Mouse (Mus musculus) cerebellum, postnatal 4 days (tissue): ENCODE measurements around the gene Lbhd1.
A peak's percentile ranks its signal among the peaks of the same experiment; 100 is the strongest.
"Not testable (repeated sequence)": the region's sequence is repeated elsewhere in the genome, so short reads cannot be mapped to it uniquely, and the experiment has no call there.

Source experiments
- DNase-seq, 2 experiments: peaks; one replicate each; pipeline ENCODE4 v3.0.0; 2022; ENCODE audit warnings: low spot score in 2 of 2, mixed read lengths in 1 of 2

The Lbhd1 gene

DNA sequence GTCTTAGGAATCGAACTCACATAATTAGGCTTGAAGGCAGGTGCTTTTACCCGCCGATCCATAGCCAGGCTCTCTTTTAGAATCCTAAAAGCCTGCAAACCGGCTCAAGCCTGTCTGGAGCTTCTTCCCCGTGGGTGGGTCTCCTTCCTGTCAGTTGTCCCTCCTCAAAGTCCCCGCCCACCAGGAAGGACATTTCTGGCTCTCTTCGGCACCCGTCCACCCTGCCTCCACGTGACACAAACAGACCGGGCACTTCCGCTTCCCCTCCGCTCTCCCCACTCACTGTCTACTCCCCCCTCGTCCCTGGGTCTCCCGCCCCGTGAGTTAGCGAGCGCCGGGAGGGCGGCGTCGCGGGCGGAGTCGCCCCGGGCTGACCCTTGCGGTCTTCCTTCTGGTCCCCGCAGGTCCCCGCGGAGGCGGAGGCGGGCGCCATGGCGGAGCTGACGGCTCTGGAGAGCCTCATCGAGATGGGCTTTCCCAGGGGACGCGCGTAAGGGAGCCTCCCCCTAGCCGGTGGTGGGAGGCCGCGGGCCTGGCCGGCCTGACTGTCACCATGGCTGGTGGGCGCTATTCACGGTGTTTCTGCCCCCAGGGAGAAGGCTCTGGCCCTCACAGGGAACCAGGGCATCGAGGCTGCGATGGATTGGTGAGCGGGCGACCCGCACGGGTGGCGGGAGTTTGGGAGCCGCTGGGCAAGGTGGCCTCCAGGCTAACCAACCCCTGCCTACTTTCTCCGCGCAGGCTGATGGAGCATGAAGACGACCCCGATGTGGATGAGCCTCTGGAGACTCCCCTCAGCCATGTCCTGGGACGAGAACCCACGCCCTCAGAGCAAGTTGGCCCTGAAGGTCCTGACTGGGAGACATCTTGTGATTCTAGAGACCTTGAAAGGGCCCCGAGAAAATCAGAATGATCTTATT lies 12.0 kb upstream of the Lbhd1 start, which contains the start of gene Ubxn1:
Gene Ubxn1, plus strand, starts transcription at position 230 of the 920 bp plus-strand sequence.
- DNase-seq: peak; percentile 91 to 93

DNA sequence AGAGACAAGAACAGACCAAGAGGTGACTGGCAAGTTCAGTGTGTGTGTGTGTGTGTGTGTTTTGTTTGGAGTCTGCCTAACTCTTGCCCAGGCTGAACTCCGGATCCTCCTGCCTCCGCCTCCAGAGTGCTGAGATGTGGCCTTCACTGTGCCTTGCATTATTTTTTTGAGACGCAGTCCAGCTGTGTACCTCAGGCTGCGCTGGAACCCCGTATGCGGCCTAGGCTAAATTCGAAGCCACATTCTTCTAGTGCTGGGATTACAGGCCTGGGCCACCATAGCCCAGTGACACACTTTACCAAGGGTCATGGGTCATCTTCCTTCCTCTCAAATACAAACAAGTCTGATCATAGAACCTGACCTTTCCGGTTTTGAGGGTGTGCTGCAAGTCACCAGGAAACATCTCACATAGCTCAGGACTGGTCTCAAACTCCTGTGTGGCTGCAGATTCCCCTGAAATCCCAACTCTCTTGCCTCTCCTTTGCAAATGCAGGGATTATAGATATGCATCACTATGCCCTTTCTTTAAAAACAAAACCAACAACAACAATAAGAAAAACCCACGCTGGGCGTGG lies 11.2 kb upstream of the Lbhd1 start:
- DNase-seq: no peak

DNA sequence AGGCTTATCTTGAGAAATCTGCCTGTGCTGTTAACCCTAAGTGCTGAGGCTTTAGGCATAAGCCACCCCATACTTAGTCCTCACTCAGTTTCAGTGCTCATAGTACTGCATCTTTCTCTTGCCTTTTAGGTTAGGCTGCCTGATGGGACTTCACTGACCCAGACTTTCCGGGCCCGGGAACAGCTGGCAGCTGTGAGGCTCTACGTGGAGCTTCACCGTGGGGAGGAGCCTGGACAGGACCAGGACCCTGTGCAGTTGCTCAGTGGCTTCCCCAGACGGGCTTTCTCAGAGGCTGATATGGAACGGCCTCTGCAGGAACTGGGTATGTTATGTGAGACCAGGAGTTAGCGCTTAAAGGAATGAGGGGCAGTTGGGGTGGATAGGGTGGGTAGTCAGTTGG lies 8.5 kb upstream of the Lbhd1 start:
- no peak for DNase-seq

GRCm38 (mm10) chr19:8880311-8881033 lies 3.1 kb upstream of the Lbhd1 start, which contains the start of gene Uqcc3:
Uqcc3 (minus strand) TSS chr19:8880923.
- peak; percentile 73 to 84 for DNase-seq

GRCm38 (mm10) chr19:8881034-8881392 lies 2.5 kb upstream of the Lbhd1 start:
- DNase-seq: no peak

DNA sequence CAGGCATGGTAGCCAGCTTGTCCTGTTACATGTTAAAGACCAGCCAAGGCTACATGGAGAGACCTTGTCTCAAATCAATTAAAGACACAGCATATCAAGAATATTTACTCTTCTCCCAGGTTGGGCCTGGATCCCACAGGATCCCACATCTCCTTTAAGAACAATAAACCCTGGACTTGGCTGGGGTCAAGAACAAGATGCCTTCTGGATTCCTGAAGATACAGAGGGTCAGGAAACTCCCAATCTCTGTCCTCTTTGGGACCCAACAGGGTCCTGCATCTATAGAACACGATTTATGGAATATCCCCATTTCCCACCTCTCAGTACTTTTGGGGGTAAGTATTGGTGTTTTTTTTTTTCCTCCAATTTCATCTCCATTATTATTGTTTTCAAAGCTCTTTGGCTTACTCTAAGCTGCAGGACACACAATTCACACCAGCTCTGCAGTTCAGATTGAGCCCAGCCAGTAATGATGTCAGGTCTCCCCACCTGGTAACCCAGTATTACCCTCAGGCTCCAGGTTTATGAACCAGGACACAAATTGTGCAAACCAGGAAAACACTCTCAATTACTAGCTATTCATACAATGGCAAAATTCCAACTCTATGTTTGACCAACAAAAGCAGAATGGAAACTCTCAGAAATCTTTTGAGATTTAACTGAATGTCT lies 3.5 kb downstream of the Lbhd1 start:
- no peak for DNase-seq

- DNase-seq: no peak
These were observed 4.3 kb downstream of the Lbhd1 start for GRCm38 (mm10) chr19:8887585-8888463.

GRCm38 (mm10) chr19:8888511-8889385 lies 5.2 kb downstream of the Lbhd1 start, which contains the start of the genes 1810009A15Rik and Gm49416:
1810009A15Rik (plus strand) TSS chr19:8888853.
Gm49416 (plus strand) TSS chr19:8888926.
- DNase-seq: peak; percentile 92 to 94

DNA sequence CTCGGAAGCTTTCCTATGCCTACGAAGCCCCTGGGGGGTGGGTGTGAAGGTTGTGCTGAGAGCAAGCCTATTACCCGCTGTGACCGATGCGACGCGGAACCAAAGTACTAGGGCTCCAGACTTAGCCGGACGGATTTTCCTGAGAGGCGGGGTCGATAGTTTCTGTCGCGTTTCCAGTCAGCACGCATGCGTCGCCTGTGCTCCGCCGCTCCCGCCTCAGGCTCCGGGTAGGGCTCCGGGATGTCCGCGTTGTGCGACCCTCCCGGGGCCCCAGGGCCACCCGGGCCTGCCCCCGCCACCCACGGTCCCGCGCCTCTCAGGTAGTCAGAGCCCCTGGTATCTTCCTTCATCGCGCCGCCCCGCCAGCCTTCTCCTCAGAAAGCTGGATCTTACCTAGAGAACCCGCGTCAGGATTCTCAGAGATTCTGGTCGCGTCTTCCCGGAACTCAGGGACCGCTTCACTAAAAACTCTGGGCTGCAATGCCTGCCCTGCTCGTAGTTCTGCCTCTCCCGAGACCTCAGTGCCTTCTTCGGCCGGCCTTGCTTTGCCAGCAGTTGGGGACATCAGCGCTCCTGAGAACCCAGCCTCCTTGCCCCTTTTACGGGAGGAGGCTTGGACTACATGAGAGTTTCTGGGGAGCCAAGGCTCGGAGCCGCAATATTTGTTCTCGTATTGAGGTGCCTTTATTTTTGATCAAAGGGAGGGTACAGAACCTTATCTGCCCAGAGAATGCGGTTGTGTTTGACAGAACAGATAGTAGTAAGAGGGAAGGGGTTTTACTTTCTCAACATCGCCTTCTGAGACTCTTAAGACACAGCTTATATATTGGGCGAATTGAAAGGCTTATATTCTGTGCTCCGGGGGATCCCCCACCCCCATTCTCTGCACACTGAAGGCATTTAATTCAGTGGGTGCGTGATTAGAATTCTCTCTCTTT lies 9.6 kb downstream of the Lbhd1 start, which contains the start of gene Ints5:
Gene Ints5, plus strand, starts transcription at position 177 of the 938 bp plus-strand sequence.
- peak; percentile 73 to 83 for DNase-seq

DNA sequence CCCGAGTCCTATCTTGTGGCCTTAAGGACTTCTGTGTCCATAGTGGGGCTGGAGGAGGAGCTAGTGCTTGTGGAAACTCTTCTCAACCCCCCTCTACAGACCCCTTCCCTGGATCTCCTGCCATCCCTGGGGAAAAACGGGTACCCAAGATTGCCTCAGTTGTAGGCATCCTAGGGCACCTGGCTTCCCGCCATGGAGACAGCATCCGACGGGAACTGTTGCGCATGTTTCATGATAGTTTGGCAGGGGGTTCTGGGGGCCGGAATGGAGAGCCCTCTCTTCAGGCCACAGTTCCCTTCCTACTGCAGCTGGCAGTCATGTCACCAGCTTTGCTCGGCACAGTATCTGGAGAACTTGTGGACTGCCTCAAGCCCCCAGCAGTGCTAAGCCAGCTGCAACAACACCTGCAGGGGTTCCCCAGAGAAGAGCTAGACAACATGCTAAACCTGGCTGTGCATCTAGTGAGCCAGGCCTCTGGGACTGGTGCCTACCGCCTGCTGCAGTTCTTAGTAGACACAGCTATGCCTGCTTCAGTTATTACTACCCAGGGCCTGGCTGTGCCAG lies 11.9 kb downstream of the Lbhd1 start:
- DNase-seq: no peak

DNA sequence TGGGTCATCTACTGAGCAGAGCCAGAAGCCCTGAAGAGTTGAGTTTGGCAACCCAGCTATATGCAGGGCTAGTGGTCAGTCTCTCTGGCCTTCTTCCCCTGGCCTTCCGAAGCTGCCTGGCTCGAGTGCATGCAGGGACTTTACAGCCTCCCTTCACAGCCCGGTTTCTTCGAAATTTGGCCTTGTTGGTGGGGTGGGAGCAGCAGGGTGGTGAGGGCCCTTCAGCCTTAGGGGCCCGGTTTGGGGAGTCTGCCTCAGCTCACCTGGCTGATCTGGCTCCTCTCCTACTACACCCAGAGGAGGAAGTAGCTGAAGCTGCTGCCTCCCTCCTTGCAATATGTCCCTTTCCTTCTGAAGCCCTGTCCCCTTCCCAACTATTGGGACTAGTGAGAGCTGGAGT lies 12.7 kb downstream of the Lbhd1 start:
- DNase-seq: not testable (repeated sequence)

GRCm38 (mm10) chr19:8897211-8897864 lies 13.8 kb downstream of the Lbhd1 start:
- peak; percentile 24 to 42 for DNase-seq

GRCm38 (mm10) chr19:8897865-8898495 lies 14.4 kb downstream of the Lbhd1 start, which contains the start of gene Ganab:
Ganab (plus strand) TSS chr19:8898071.
- DNase-seq: peak; percentile 82 to 93

DNA sequence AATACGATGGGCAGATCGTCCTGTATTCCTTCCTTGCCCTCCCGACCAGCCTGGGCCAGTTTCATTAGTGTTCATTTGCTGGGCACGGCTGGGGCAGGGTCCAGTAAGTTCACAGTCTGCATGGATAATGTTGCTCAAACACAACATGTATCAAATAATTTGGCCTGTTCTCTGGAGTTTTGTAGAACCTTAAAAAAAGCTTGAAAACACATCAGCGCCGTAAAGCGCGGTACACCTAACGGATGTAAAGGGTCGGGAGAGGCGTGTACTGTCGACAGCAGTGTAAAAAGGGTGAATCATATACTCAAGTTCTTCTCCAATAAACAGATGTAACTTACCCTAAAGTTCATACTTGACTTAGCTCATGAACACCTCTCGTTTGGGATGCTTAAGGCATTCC lies 15.0 kb downstream of the Lbhd1 start:
- no peak for DNase-seq

DNA sequence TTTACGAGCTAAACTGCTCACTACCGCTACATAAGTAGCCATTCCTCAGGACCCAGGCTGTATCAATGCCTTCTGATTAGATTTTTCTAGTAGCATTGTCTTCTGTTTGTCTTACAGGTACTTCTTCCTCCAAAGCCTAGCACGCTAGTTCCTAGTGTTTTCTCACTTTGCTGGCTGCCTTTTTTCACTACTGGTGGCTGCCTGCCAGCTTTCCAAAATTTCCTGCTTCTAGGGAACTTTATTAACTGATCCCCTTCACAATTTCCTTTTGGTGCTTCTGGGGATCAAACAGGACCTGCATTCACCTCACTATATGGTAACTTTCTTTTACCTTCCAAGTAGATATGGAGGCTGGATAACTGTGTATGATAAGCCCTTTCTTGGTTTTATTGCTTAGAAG lies 15.5 kb downstream of the Lbhd1 start:
- no peak for DNase-seq

GRCm38 (mm10) chr19:8903412-8903811 lies 19.9 kb downstream of the Lbhd1 start:
- no peak for DNase-seq

DNA sequence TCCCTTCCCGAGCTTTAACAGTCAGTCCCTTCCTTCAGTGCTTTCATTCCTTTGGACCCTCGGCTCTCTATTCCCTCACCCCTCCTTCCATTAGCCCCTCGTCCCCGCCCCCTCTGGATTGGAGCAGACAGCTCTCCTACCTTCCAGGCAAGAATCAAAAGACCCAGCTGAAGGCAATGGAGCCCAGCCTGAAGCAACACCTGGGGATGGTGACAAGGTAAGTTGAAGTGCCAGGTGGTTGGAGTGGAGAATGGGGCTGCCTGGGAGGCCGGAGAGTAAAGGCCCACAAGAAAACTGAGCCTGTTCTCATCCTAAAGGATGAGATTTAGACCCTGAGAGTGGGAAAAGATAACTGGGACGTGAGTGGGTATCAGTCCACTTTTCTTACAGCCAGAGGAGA lies 25.0 kb downstream of the Lbhd1 start:
- DNase-seq: no peak
